Mouse (Mus musculus): ENCODE measurements at regions not wholly inside any gene's neighbourhood (a gene's known extent, or its start where the extent isn't known, plus 50 kb on each side); places are given as distances from the start of the nearest gene placed in this dataset.

- DNase-seq (ENCODE audit: low spot score): no peak
Measured at GRCm38 (mm10) chr9:31578506-31579173, 114.4 kb upstream of the Tmem45b start.

GRCm38 (mm10) chr9:31577066-31577465, 112.8 kb upstream of the Tmem45b start:
- no peak for DNase-seq (ENCODE audit: low spot score)

GRCm38 (mm10) chr9:31567029-31567428, 102.8 kb upstream of the Tmem45b start:
- no peak for DNase-seq (ENCODE audit: low spot score)

- DNase-seq (ENCODE audit: low spot score): no peak
Measured at GRCm38 (mm10) chr9:31566257-31567007, 102.2 kb upstream of the Tmem45b start.

- DNase-seq (ENCODE audit: low spot score): no peak
Measured at GRCm38 (mm10) chr9:31564996-31565773, 100.9 kb upstream of the Tmem45b start.

GRCm38 (mm10) chr9:31563541-31563940, 99.3 kb upstream of the Tmem45b start:
- no peak for DNase-seq (ENCODE audit: low spot score)

- DNase-seq (ENCODE audit: low spot score): no peak
Measured at GRCm38 (mm10) chr9:31560226-31560556, 95.9 kb upstream of the Tmem45b start.

- DNase-seq (ENCODE audit: low spot score): peak; percentile 54
Measured at GRCm38 (mm10) chr9:31559506-31560225, 95.4 kb upstream of the Tmem45b start.

GRCm38 (mm10) chr9:31543691-31544052, 79.4 kb upstream of the Tmem45b start:
- no peak for DNase-seq (ENCODE audit: low spot score)

- peak; percentile 81 for DNase-seq (ENCODE audit: low spot score)
Measured at GRCm38 (mm10) chr9:31542909-31543690, 78.8 kb upstream of the Tmem45b start.

- DNase-seq (ENCODE audit: low spot score): no peak
Measured at GRCm38 (mm10) chr9:31541615-31542191, 77.4 kb upstream of the Tmem45b start.

- DNase-seq (ENCODE audit: low spot score): peak; percentile 79
Measured at GRCm38 (mm10) chr9:31538458-31539210, 74.4 kb upstream of the Tmem45b start.

- DNase-seq (ENCODE audit: low spot score): no peak
Measured at GRCm38 (mm10) chr9:31529021-31529420, 64.8 kb upstream of the Tmem45b start.

GRCm38 (mm10) chr9:31527216-31527615, 63.0 kb upstream of the Tmem45b start:
- DNase-seq (ENCODE audit: low spot score): no peak
